Mouse (Mus musculus) hindbrain, embryonic 14.5 days (tissue): ENCODE results near the gene Syngr2. TPM values are rescaled to one million over a fixed set of nuclear protein-coding genes. Genes with fewer than 3 reads are reported as not detected.

Source experiments
- ATAC-seq: fragments of 200-750 bp; cut with Nextera tagmentation; 2 replicates; pipeline ENCODE4 v1.8.0; 2017; ENCODE audit warnings: moderate number of reproducible peaks, mild to moderate bottlenecking, moderate TSS enrichment, moderate library complexity; ENCODE audit not compliant: low FRiP score
- DNase-seq: peaks from one replicate; pipeline ENCODE4 v3.0.0-alpha.2; 2015; ENCODE audit warnings: low spot score
- H3K27ac ChIP-seq: fragments of 300-500 bp; sonication (generic); 2 replicates; pipeline ENCODE4 v1.5.1; 2014; ENCODE audit warnings: mild to moderate bottlenecking, moderate library complexity
- H3K27me3 ChIP-seq: fragments of 300-500 bp; sonication (generic); 2 replicates; pipeline ENCODE4 v1.6.1; 2014; ENCODE audit warnings: mild to moderate bottlenecking, low read length, mixed read lengths; ENCODE audit not compliant: control insufficient read depth, insufficient read depth
- H3K36me3 ChIP-seq: fragments of 300-500 bp; sonication (generic); replicated peaks from 2 replicates; pipeline ENCODE4 v1.6.1; 2014; ENCODE audit not compliant: control insufficient read depth, insufficient read depth
- H3K4me1 ChIP-seq: fragments of 300-500 bp; sonication (generic); replicated peaks from 2 replicates; pipeline ENCODE4 v1.6.1; 2014; ENCODE audit warnings: antibody characterized with exemption, low read length, mixed read lengths; ENCODE audit not compliant: control insufficient read depth, insufficient read depth
- H3K4me2 ChIP-seq: fragments of 300-500 bp; sonication (generic); replicated peaks from 2 replicates; pipeline ENCODE4 v1.6.1; 2014; ENCODE audit warnings: mild to moderate bottlenecking, moderate library complexity
- H3K4me3 ChIP-seq: fragments of 300-500 bp; sonication (generic); replicated peaks from 2 replicates; pipeline ENCODE4 v1.5.1; 2014; ENCODE audit warnings: mild to moderate bottlenecking, low read length
- H3K9ac ChIP-seq: fragments of 300-500 bp; sonication (generic); 2 replicates; pipeline ENCODE4 v1.6.1; 2014
- H3K9me3 ChIP-seq: fragments of 300-500 bp; sonication (generic); 2 replicates; pipeline ENCODE4 v1.6.1; 2016; ENCODE audit warnings: low read length; ENCODE audit not compliant: control insufficient read depth
- WGBS: fragments of 180-500 bp; shearing (Covaris S2); extraction: QIAGEN DNeasy Blood & Tissue Kit; methylation state at CpG from one replicate; pipeline ENCODE4 v1.1.7; 2014; 5-methylcytosine and 5-hydroxymethylcytosine counted together
- polyA plus RNA-seq: library from polyadenylated mRNA; unstranded; fragments of >200 nt; fragmentation: Nextera tagmentation; extraction: Ambion mirVana; gene quantifications from 2 replicates; pipeline ENCODE4 v1.2.1, GENCODE M21; 2014

The Syngr2 gene
- polyA plus RNA-seq, 1 experiment from 2014 or later: 17.6 TPM

DNA sequence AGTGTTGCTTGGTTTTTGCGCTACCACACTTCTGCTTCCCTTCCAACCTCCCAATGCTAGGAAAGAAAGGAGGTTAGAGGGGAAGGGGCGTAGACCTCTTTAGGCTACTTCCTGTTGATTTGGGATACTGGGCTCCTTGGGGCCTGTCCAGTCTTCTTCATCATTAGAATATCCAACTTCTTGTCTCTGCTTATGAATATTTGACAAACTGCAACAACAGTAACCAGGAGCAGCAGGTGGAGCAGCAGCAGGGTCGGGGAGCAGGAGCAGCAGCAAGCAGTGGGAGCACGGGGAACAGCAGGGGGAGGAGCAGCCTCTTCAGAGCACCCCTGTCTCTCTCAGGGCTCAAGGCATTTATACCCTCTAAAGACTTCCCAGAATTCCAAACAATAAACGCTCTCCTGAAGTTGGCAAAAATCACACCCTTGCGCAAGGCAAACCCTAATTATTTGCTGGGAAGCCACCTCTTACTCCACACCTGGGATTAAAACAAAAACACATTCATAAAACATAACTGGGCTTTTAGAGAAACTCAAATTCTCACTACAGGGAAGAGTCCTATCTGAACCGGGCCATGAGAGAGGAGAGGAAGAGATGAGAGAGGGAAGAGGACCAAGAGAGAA is 38.2 kb downstream of the Syngr2 start:
- peak overlapping the region; percentile 93 for H3K9ac ChIP-seq
- WGBS: 87% methylated on average over 7 of the region's 7 CpGs
- H3K4me2 ChIP-seq: peak overlapping the region; percentile 96
- peaks cover 15% of the 10 kb centered on the region for H3K4me1 ChIP-seq
- no peak for ATAC-seq
- H3K27ac ChIP-seq: peak overlapping the region; percentile 98
- H3K27me3 ChIP-seq: no peaks in the 10 kb centered on the region
- DNase-seq: no peak
- H3K36me3 ChIP-seq: no peaks in the 10 kb centered on the region
- H3K9me3 ChIP-seq: no peaks in the 10 kb centered on the region
- peak overlapping the region; percentile 64 for H3K4me3 ChIP-seq

DNA sequence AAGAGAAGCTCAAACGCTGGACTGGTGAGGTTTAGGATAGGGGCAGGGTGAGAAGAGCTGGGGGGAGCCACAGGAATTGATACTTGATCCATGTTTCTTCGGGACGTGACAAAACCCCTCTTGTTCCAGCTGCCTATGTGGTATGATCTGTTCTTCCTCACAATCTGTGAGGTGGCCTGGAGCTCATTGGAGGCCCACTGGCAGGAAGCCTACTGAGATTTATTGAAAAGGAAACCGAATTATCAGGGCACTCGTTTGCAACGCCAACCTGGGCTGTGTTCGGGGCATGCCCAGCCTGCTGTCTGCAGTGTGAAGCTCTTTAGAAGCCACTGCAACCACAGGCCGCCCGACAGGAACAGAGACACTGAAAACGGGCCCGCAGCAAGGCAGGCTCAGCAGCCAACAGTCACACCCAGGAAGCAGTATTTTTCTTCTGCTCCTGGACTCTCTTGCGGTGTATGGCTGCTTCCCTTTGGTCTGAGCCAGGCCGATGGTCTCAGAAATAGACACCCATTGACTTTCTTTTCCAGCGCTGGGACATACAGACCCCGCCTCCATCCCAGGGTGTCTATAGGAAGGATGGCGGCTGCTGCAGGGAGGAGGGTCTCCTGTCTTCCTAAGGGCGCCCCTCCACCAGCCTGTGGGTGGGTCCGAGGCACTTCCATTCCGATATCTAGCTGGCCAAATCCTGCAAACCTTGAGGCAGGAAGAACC is 39.0 kb downstream of the Syngr2 start:
- ATAC-seq (peak; percentile 84), DNase-seq (peak; percentile 37)
- Histone ChIP-seq H3K9me3 (no peaks in the 10 kb centered on the region), H3K4me2 (peak overlapping the region; percentile 96), H3K9ac (peak overlapping the region; percentile 93), H3K4me3 (peak overlapping the region; percentile 64), H3K27ac (peak overlapping the region; percentile 98), H3K27me3 (no peaks in the 10 kb centered on the region), H3K36me3 (no peaks in the 10 kb centered on the region), H3K4me1 (peaks cover 15% of the 10 kb centered on the region)
- WGBS: 12% methylated on average over 19 of the region's 19 CpGs

DNA sequence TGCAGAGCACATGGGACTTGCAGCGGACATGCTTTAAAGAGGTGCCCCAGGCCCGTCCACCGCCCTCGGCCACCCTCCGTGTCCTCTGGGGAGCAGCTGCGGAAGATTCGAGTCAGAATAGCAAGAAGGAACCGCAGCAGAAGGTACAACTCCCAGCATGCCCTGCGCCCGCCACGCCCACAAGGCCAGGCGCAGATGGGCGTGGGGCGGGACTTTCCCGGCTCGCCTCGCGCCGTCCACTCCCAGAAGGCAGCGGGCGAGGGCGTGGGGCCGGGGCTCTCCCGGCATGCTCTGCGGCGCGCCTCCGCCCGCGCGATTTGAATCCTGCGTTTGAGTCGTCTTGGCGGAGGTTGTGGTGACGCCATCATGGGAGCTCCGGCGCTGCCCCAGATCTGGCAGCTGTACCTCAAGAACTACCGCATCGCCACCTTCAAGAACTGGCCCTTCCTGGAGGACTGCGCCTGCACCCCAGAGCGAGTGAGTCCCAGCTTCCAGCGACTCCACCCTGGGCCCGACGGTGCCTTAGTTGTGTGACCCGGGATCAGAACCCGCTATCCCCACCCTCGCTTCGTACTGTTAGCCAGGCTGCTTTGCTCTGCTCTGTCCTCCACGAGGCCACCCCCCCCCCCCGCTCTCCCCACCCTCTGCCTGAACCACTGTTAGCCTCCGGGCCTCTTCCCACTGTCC is 39.7 kb downstream of the Syngr2 start, which contains the start of gene Birc5:
Gene Birc5, plus strand, starts transcription at position 267 of the 687 bp plus-strand sequence.
- Histone ChIP-seq H3K9ac (peak within 1 kb of the TSS; percentile 93), H3K9me3 (no peaks in the 10 kb centered on the region), H3K4me3 (peak within 1 kb of the TSS; percentile 64), H3K27ac (peak within 1 kb of the TSS; percentile 98), H3K27me3 (no peaks in the 10 kb centered on the region), H3K36me3 (no peaks in the 10 kb centered on the region), H3K4me2 (peak within 1 kb of the TSS; percentile 96), H3K4me1 (peaks cover 15% of the 10 kb centered on the region)
- DNase-seq (peak; percentile 98), ATAC-seq (peak; percentile 94)
- WGBS: 1% methylated on average over 51 of the region's 51 CpGs

DNA sequence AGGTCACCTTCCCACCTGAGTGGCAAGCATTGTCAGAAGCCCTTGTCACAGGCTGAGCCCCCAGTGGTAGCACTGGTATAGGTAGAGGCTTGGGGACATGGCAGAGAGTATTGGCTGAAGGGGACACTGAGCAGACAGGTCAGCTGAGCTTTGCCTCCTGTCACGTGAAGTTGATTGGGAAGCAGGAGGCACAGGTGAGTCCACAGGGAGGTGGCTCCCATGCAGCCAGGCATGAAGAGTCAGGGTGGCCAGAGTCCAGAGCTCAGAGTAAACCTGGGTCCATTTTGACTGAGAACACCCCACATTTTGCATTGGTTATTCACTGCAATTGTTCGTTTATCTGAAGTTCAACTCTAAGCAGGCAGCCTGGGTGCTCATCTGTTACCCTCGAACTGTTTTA is 43.4 kb downstream of the Syngr2 start:
- 95% methylated on average over 3 of the region's 3 CpGs for WGBS
- Histone ChIP-seq H3K9ac (no peak overlapping the region), H3K36me3 (0 out of 2 replicates have a peak, but pooled peaks cover 4% of the 10 kb centered on the region), H3K4me3 (no peak overlapping the region), H3K4me1 (peaks cover 13% of the 10 kb centered on the region), H3K27ac (no peak overlapping the region), H3K4me2 (no peak overlapping the region), H3K27me3 (no peaks in the 10 kb centered on the region), H3K9me3 (no peaks in the 10 kb centered on the region)
- ATAC-seq: no peak
- no peak for DNase-seq

DNA sequence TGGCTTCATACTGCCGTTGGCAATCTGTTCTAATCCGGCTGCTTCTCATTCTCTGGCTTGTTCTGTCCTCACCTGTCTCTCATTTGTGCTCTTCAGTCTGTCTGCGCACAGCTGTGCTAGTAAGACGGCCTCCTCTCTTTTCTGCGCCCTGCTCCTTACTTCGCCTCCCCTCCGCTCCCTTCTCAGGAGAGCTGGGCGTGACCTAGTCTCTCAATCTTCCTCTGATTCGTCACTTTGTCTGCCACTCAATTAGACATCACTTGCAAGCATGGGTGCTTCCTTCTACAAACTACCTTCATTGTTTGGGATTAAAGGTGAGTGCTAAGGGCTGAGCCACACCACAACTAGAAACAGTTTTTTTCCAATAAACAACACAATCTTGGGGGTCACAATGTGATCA is 44.8 kb downstream of the Syngr2 start:
- H3K9ac ChIP-seq: no peak overlapping the region
- 94% methylated on average over 9 of the region's 9 CpGs for WGBS
- no peaks in the 10 kb centered on the region for H3K9me3 ChIP-seq
- ATAC-seq (no peak), DNase-seq (no peak)
- H3K27ac ChIP-seq: no peak overlapping the region
- peaks cover 6% of the 10 kb centered on the region; the same call in 1 of the 2 replicates for H3K4me1 ChIP-seq
- no peak overlapping the region for H3K4me2 ChIP-seq
- no peaks in the 10 kb centered on the region for H3K27me3 ChIP-seq
- 0 out of 2 replicates have a peak, but pooled peaks cover 4% of the 10 kb centered on the region for H3K36me3 ChIP-seq
- H3K4me3 ChIP-seq: no peak overlapping the region

DNA sequence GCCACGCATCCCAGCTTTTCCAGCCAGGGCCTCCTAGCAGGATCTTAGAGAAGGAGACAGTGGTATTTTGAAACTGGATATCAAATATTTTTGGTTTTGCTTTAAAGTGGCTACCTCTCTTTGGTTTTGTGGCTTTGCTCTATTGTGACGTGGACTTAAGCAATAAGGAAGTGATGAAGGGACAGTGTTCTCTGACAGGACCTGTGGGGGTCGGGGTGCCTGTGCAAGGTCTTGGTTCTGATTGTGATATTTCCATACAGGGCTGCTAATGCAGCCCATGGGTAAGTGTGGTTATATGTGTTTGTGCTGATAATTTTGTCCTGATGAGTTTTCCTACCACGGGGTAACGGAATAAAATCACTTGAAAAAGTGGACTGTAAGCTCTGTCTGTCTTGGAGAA is 45.9 kb downstream of the Syngr2 start:
- no peak for DNase-seq
- 98% methylated on average over 5 of the region's 5 CpGs for WGBS

DNA sequence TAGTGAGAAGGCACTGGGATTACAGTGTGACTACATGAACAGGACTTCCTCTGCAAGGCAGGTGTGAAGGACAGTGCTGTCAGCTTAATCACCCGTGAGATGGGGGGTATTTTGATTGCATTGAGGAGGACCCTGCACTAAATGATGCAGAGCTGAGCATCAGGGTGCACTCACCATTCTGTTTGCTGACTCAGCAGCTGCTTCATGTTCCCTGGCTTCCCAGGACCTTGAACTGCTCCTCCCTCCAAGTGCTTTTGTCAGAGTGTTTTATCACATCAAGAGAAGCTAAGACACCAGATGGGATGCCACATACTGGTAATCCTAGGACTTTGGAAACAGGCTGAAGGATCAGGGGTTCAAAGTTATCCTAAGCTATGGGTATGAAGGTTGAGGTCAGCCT is 46.5 kb downstream of the Syngr2 start:
- H3K4me1 ChIP-seq: no peaks in the 10 kb centered on the region
- DNase-seq (no peak), ATAC-seq (no peak)
- H3K9ac ChIP-seq: no peak overlapping the region
- 90% methylated on average over 1 of the region's 1 CpGs for WGBS
- H3K36me3 ChIP-seq: 0 out of 2 replicates have a peak, but pooled peaks cover 4% of the 10 kb centered on the region
- H3K9me3 ChIP-seq: no peaks in the 10 kb centered on the region
- H3K27ac ChIP-seq: no peak overlapping the region
- H3K4me2 ChIP-seq: no peak overlapping the region
- peaks cover 6% of the 10 kb centered on the region; the same call in 1 of the 2 replicates for H3K27me3 ChIP-seq
- no peak overlapping the region for H3K4me3 ChIP-seq

More for the DNA sequence above, 45.9 kb downstream of the Syngr2 start:
- no peak overlapping the region for H3K4me2 ChIP-seq
- peaks cover under 1% of the 10 kb centered on the region; the same call in 1 of the 2 replicates for H3K27me3 ChIP-seq
- H3K4me1 ChIP-seq: no peaks in the 10 kb centered on the region
- H3K4me3 ChIP-seq: no peak overlapping the region
- no peaks in the 10 kb centered on the region for H3K9me3 ChIP-seq
- no peak overlapping the region for H3K9ac ChIP-seq
- no peak for ATAC-seq
- 0 out of 2 replicates have a peak, but pooled peaks cover 4% of the 10 kb centered on the region for H3K36me3 ChIP-seq
- H3K27ac ChIP-seq: no peak overlapping the region

DNA sequence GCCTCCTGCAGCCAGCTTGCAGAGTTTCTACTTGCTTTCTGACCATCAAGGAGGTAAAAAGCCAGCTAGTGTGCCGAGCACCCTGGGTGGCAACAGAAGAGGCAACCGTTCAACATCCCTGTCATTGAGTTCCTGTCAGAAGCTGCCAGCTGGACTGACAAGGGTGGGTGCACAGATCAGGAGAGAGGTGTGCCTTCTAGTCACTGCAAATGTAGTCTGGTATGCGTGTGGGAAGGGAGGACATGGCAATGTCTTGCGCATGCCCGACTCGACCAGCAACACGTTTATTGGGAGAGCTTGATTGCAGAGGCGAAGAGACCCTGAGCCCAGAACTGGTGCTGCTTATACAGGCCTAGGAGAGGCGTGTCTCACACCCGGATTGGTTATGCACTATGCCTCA is 48.0 kb downstream of the Syngr2 start:
- H3K4me1 ChIP-seq: no peaks in the 10 kb centered on the region
- no peak overlapping the region for H3K4me3 ChIP-seq
- ATAC-seq (no peak), DNase-seq (no peak)
- no peak overlapping the region for H3K9ac ChIP-seq
- H3K27me3 ChIP-seq: peaks cover 15% of the 10 kb centered on the region; the same call in 1 of the 2 replicates
- H3K4me2 ChIP-seq: no peak overlapping the region
- no peak overlapping the region for H3K27ac ChIP-seq
- H3K9me3 ChIP-seq: no peaks in the 10 kb centered on the region
- H3K36me3 ChIP-seq: 0 out of 2 replicates have a peak, but pooled peaks cover 4% of the 10 kb centered on the region
- WGBS: 96% methylated on average over 10 of the region's 10 CpGs

DNA sequence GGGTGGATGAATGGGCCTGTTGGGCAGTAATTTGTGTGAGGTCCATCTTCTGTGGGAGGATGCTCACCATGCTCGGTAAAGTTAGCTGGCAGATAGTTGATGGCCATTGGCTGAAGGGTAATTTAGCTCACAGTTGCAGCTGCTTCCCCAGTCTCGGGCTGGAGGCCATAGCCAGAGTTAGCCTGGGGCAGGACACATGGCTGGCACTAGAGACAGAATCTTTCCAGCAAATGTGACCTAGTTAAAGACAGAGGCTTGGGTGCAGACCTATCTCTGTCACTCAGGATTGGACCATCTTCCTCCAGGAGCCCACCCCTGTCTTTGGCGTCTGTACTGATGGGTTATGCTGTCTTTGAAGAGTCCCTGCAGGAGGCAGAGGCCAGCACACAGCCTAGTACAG is 48.9 kb downstream of the Syngr2 start:
- Histone ChIP-seq H3K4me1 (no peaks in the 10 kb centered on the region), H3K4me3 (no peak overlapping the region), H3K9me3 (no peaks in the 10 kb centered on the region), H3K9ac (no peak overlapping the region), H3K27ac (no peak overlapping the region), H3K4me2 (no peak overlapping the region), H3K27me3 (peaks cover 15% of the 10 kb centered on the region; the same call in 1 of the 2 replicates), H3K36me3 (0 out of 2 replicates have a peak, but pooled peaks cover 4% of the 10 kb centered on the region)
- no peak for ATAC-seq
- no peak for DNase-seq
- 43% methylated on average over 3 of the region's 3 CpGs for WGBS
